Mouse (Mus musculus): Measurements from ENCODE around the gene Slc29a1.
A peak's percentile ranks its signal among the peaks of the same experiment; 100 is the strongest.

Gene Slc29a1

DNA sequence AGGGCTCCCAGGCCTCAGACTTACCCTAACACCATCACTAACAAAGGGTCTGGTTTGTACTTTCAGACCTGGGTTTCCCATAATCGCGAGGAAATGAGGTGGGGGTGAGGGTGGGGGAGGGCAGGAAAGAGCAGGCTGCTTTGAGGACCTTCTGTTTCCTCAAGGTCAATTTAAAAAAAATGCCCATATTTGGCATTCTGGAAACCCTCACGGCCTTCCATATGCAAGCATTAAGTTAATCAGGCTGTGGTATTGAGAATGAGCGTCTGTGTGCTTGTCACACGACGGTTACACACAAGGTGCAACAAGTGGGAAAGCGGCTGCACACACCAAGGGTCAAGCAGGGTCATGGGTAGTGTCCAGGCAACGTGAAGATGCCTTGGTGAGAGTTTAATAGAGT, 12.6 kb upstream of the Slc29a1 start:
- DNase-seq (ENCODE audit: low spot score in 2 of 2), result no peak

GRCm38 (mm10) chr17:45610144-45610866, 10.9 kb upstream of the Slc29a1 start:
- no peak for DNase-seq (ENCODE audit: low spot score in 2 of 2)

- DNase-seq (ENCODE audit: low spot score in 2 of 2), result no peak
Measured at GRCm38 (mm10) chr17:45608396-45608795, 9.0 kb upstream of the Slc29a1 start.

DNA sequence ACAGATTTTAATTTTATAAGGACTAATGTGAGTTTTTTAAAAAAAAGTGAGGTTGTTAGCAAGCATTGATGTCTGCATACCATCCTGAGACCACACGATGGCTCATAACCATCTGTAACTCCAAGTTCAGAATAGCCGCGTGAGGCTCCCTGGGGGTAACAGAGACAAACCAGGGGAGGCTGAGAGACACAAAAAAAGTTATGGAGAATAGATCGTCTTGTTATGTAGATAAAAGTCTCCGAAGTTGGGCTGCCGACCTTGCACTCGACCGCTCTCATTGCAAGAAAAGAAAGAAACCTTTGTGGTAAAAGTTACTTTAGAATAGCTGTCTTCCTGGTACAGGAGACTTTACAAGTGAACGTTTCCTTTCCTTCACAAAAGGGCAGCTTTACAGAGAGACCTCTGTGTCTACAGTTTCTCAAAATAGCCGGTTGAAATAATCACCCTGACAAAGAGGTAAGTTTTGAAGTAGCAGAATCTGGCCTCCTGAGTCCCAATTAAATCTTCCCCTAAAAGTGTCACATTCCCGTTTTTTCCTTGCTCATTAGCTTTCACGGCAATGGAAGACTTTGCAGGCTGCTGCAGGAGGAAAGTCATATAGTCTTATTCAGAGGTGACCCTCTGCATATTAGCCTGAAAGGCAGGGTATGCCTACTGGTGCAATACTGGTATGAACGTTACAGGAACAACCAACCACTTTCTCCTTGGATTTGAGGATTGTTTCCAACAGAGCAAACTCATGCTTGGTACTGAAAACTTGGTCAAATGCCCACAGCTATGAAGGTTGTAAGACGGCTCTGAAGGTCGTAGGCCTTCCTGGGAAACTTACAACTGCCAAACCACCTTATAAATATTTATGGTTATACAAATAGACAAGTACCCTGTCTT, 7.8 kb upstream of the Slc29a1 start:
- no peak for DNase-seq (ENCODE audit: low spot score in 2 of 2)

- no peak for DNase-seq (ENCODE audit: low spot score in 2 of 2)
Measured at GRCm38 (mm10) chr17:45602984-45603383, 3.6 kb upstream of the Slc29a1 start.

DNA sequence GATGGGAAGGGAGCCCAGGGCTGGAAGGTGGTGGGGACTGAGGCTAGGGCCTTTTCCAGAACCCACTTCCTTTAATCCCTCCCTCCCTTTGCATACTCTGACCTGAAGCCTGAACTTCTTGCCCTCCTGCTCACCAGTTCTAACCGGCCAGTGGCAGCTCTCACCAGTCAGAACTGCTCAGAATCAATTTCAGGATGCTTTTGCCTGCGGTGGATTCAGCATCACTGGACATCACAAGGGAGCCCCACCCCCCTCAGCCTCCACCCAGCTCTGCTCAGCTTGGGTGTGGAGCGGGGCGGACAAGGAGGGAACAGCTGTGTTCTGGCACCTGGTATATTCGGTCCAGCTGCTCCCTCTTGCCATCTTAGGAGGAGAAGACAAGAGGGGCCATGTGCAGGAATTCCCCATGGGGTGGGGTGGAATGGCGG, 2.5 kb upstream of the Slc29a1 start, which contains the start of gene Mymx:
Gene Mymx, minus strand, starts transcription at position 226 of the 428 bp plus-strand sequence.
- DNase-seq (ENCODE audit: low spot score in 2 of 2), result no peak

GRCm38 (mm10) chr17:45601325-45601724, 1.9 kb upstream of the Slc29a1 start:
- DNase-seq (ENCODE audit: low spot score in 2 of 2), result no peak

DNA sequence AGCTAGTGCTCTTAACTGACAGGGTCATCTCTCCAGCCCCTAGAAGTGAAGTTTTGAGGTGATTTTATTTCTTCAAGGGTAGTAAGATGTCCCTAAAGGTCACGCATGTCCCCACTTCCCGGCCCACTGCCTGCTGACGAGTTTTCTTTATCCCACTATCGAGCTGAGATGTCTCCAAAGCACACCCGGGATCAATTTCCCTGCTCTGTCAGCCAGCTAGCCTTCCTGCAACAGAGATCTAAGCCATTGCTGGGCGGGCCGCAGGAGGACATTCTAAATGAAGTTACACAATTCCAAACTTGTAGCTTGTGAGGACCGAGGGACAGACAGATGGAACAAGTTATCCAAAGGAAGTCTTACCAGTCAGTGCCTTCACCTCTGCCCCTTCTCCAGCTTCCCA, 861 bp upstream of the Slc29a1 start:
- no peak for DNase-seq (ENCODE audit: low spot score in 2 of 2)

DNA sequence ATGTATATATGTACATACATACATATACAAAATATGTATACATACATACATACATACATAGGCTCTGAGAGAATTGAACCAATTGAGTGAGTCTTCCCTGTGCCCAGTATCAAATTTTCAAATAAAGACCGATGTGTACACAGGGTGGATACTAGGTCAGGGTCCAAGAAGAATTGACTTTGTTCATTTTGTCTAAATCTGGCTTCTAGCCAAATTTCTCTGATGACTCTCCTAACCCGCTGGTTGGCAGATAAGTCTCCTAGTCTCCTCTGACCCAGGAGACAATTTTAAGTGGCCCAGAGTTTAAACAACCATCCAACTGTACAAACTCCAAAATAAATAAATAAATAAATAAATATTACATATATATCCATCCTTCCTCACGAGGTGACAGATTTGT, 515 bp downstream of the Slc29a1 start:
- no peak for DNase-seq (ENCODE audit: low spot score in 2 of 2)

DNA sequence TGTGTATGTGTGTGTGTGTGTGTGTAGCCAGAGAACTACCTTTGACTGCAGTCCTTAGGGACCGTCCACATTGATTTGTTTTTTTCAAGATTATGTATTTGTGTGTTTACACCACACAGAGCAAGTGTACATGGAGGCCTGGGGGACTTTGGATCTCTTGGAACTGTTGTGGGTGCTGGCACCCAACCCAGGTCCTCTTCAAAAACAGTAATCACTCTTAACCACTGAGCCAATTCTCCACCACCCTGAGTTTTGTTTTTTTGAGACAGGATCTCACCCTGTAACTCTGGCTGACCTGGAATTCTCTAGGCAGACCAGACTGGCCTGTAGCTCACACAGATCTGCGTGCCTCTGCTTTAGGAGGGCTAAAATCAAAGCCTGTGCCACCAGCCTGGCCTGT, 1.0 kb downstream of the Slc29a1 start:
- no peak for DNase-seq (ENCODE audit: low spot score in 2 of 2)

DNA sequence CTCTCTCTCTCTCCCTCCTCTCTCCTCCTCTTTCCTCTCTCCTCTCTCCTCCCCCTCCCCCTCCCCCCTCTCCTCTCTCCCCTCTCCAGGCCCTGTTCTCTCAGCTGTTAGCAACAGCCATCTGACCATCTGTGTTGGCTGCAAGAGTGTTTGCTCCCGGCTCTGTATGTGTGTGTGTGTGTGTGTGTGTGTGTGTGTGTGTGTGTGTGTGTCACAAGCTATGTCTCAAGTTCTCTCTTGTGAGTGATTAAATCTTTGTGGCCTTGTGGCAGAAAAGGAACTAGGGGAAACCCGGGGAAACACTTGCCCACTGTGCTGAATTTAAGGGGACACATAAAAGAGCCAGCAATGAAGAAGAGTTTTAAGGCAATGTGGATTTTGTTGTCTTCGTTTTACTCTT, 1.6 kb downstream of the Slc29a1 start:
- DNase-seq (ENCODE audit: low spot score in 2 of 2), result no peak

DNA sequence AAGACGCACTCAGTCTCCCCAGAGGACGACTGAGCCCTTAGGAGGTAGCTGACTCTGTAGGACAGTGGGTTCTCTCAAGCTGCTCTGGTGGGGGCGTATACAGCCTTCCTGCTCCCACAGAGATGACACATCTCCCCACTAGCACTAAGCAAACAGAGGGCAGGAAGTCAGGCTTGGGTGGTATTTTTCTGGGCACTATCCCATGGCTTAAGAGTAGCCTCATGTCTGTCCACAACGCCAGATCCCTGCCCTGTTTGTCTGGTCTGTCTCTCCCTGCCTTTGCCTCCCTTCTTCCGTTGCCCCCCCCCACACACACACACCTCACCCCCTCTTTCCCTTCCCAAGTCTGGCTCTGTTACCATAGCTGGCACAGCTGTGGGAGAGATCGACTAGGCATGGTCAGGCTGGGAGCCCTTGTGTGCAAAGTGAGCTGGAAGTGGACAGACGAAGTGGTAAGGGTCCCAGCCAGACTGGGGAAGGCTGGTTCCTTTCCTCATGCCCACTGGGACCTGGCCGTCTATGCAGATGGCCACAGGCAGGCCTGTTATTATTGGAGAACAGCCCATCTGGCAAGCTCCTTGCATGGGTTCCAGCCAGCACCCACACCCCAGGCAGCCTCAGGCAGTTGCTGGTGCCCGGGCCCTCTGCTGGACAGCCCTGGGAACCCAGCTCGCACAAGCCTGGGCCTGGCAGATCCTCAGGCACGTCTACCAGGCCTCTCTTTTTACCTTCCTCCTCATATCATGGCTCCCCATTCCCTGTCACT, 2.6 kb downstream of the Slc29a1 start:
- DNase-seq (ENCODE audit: low spot score in 2 of 2), result peak in 1 of 2 experiments; percentile 47

DNA sequence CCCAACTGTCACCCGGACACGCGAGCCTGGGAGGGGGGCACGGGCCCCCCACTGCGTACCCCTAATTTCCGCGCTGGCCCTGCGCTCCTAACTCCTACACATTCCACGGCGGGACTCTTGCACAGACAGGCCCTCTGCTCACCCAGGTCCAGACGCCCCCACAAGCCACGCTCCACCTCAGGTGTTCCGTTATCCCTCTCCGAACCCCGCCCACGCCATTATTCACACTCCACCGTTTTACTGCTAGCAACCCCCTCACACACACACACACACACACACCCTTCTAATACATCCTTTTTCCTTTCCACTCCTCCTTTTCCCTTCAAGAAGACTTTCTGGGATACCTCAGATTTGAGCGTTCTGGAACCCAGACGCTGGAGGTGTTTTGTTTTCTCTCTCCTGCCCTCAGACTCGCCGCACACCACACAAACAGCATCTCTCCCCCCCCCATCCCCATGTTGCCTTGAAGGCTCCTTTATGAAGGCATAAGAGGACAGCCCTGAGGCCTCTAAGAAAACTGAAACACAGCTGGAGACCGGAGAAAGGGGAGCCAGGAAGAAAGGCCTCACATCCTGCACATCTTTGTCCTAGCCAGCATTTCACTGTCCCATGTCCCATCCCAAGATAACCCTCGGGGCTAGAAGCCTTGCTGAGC, 3.5 kb downstream of the Slc29a1 start:
- no peak for DNase-seq (ENCODE audit: low spot score in 2 of 2)

GRCm38 (mm10) chr17:45594881-45595735, 4.3 kb downstream of the Slc29a1 start:
- peak in 1 of 2 experiments; percentile 49 for DNase-seq (ENCODE audit: low spot score in 2 of 2)

GRCm38 (mm10) chr17:45594195-45594594, 5.2 kb downstream of the Slc29a1 start:
- no peak for DNase-seq (ENCODE audit: low spot score in 2 of 2)

GRCm38 (mm10) chr17:45593479-45593878, 5.9 kb downstream of the Slc29a1 start:
- no peak for DNase-seq (ENCODE audit: low spot score in 2 of 2)

GRCm38 (mm10) chr17:45592606-45593431, 6.6 kb downstream of the Slc29a1 start:
- DNase-seq (ENCODE audit: low spot score in 2 of 2), result no peak

- no peak for DNase-seq (ENCODE audit: low spot score in 2 of 2)
Measured at GRCm38 (mm10) chr17:45591701-45592605, 7.5 kb downstream of the Slc29a1 start.

DNA sequence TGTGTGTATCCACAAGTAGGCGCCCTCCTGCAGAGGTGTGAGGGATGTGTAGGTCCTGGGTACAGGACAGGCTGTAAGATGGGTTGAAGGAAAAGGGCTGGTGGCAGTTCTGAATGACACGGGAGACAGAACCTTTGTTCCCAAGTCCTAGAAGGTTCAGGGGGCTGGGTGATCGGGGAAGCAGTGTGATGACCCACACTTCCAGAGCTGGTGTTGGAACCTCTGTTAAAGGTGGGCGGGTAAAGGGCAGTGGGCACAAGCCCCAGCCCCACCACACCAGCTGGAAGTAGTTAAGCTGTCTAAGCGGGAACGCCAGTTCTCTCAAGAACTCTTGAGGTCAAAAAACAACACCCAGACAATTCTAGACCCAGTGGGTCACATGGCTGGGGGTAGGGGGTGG, 9.0 kb downstream of the Slc29a1 start:
- DNase-seq (ENCODE audit: low spot score in 2 of 2), result no peak
